Mouse (Mus musculus): ENCODE data around the gene Spryd3.
"Not testable (repeated sequence)": the region's sequence is repeated elsewhere in the genome, so short reads cannot be mapped to it uniquely, and the experiment has no call there.

Gene Spryd3

GRCm38 (mm10) chr15:102099260-102099659 is 36.8 kb downstream of the Spryd3 start:
- DNase-seq (ENCODE audit: low spot score) = no peak

- DNase-seq (ENCODE audit: low spot score) = no peak
Measured at GRCm38 (mm10) chr15:102097991-102098555, 38.0 kb downstream of the Spryd3 start.

- no peak for DNase-seq (ENCODE audit: low spot score)
Measured at GRCm38 (mm10) chr15:102097147-102097915, 38.7 kb downstream of the Spryd3 start.

GRCm38 (mm10) chr15:102094988-102095387 is 41.0 kb downstream of the Spryd3 start:
- no peak for DNase-seq (ENCODE audit: low spot score)

GRCm38 (mm10) chr15:102094157-102094556 is 41.9 kb downstream of the Spryd3 start:
- no peak for DNase-seq (ENCODE audit: low spot score)

- peak; percentile 64 for DNase-seq (ENCODE audit: low spot score)
Measured at GRCm38 (mm10) chr15:102092222-102092621, 43.8 kb downstream of the Spryd3 start.

- DNase-seq (ENCODE audit: low spot score) = no peak
Measured at GRCm38 (mm10) chr15:102091688-102092087, 44.3 kb downstream of the Spryd3 start.

GRCm38 (mm10) chr15:102091063-102091679 is 44.9 kb downstream of the Spryd3 start:
- DNase-seq (ENCODE audit: low spot score) = no peak

GRCm38 (mm10) chr15:102089914-102090585 is 46.0 kb downstream of the Spryd3 start:
- DNase-seq (ENCODE audit: low spot score) = no peak

- no peak for DNase-seq (ENCODE audit: low spot score)
Measured at GRCm38 (mm10) chr15:102083028-102083427, 53.0 kb downstream of the Spryd3 start.

GRCm38 (mm10) chr15:102082148-102082547 is 53.9 kb downstream of the Spryd3 start:
- DNase-seq (ENCODE audit: low spot score) = no peak

GRCm38 (mm10) chr15:102080429-102080828 is 55.6 kb downstream of the Spryd3 start:
- no peak for DNase-seq (ENCODE audit: low spot score)

- DNase-seq (ENCODE audit: low spot score) = not testable (repeated sequence)
Measured at GRCm38 (mm10) chr15:102079924-102080323, 56.1 kb downstream of the Spryd3 start.

GRCm38 (mm10) chr15:102079221-102079620 is 56.8 kb downstream of the Spryd3 start:
- DNase-seq (ENCODE audit: low spot score) = no peak

GRCm38 (mm10) chr15:102077111-102077677 is 58.8 kb downstream of the Spryd3 start:
- no peak for DNase-seq (ENCODE audit: low spot score)

- DNase-seq (ENCODE audit: low spot score) = peak; percentile 28
Measured at GRCm38 (mm10) chr15:102074876-102075585, 61.0 kb downstream of the Spryd3 start.

- DNase-seq (ENCODE audit: low spot score) = peak; percentile 21
Measured at GRCm38 (mm10) chr15:102074070-102074731, 61.8 kb downstream of the Spryd3 start.

GRCm38 (mm10) chr15:102073559-102074069 is 62.4 kb downstream of the Spryd3 start, which contains the start of gene Eif4b:
Eif4b (plus strand) TSS chr15:102073773.
- peak; percentile 99 for DNase-seq (ENCODE audit: low spot score)

- DNase-seq (ENCODE audit: low spot score) = no peak
Measured at GRCm38 (mm10) chr15:102072963-102073558, 63.0 kb downstream of the Spryd3 start.

Measured in lung, postnatal 25 days (tissue).